Mouse (Mus musculus): ENCODE measurements around the gene Slc35a1. TPM values are rescaled to one million over a fixed set of nuclear protein-coding genes. Genes with fewer than 3 reads are reported as not detected.

Gene Slc35a1
- polyA plus RNA-seq, 1 experiment from 2014 or later = 57.0 TPM

Other genes starting within 250 kb of the Slc35a1 start
- gene Akirin2, start 136.5 kb downstream of the Slc35a1 start, polyA plus RNA-seq (2016; fragmentation: Nextera tagmentation; extraction: Ambion mirVana) = 44.6 and 55.0 TPM in 2 replicates
- 108 and 119 TPM in 2 replicates for gene Orc3, start 72.5 kb downstream of the Slc35a1 start, polyA plus RNA-seq (2016; fragmentation: Nextera tagmentation; extraction: Ambion mirVana)
- 78.5 and 79.8 TPM in 2 replicates for gene Rars2, start 72.5 kb downstream of the Slc35a1 start, polyA plus RNA-seq (2016; fragmentation: Nextera tagmentation; extraction: Ambion mirVana)
- 0.36 and 0.51 TPM in 2 replicates for gene Cfap206, start 42.8 kb upstream of the Slc35a1 start, polyA plus RNA-seq (2016; fragmentation: Nextera tagmentation; extraction: Ambion mirVana)
- not detected in 2 replicates for gene Gm136, start 68.8 kb upstream of the Slc35a1 start, polyA plus RNA-seq (2016; fragmentation: Nextera tagmentation; extraction: Ambion mirVana)
- gene Smim8, start 91.0 kb upstream of the Slc35a1 start, polyA plus RNA-seq (2016; fragmentation: Nextera tagmentation; extraction: Ambion mirVana) = 40.7 and 43.8 TPM in 2 replicates
- 24.6 TPM in 2 replicates for gene Zfp292, start 195.5 kb upstream of the Slc35a1 start, polyA plus RNA-seq (2016; fragmentation: Nextera tagmentation; extraction: Ambion mirVana)
- gene Cga, start 206.3 kb upstream of the Slc35a1 start, polyA plus RNA-seq (2016; fragmentation: Nextera tagmentation; extraction: Ambion mirVana) = 0.58 and 1.5 TPM in 2 replicates